Comparison of ENCODE assay signal across 9 mouse cellular contexts in genomic region chr3:108770725-108771368, GRCm38 (mm10). TPM values are rescaled to one million over a fixed set of nuclear protein-coding genes. Genes with fewer than 3 reads are reported as not detected.
DNase-seq lines count a peak whose midpoint lies in the region; ATAC-seq and TF ChIP-seq lines count a peak whose summit lies in the region.
"Had no signal": no experiment of that assay in that cellular context is flagged by ENCODE, and none has a peak within 500 bp of the region (broad histone marks: within the 10 kb centered on the region; RNA-seq: fewer than 3 reads in every experiment).

No protein-coding gene starts in this region.

- no peaks in the 10 kb centered on the region for H3K27me3 ChIP-seq in forebrain, embryonic 14.5 days (replicated peaks; ENCODE audit: control insufficient read depth, insufficient read depth, low read length)
- H3K27me3 ChIP-seq in liver, embryonic 14.5 days (ENCODE audit: control insufficient read depth, insufficient read depth, low read length) = no peaks in the 10 kb centered on the region
- H3K27me3 ChIP-seq in neural tube, embryonic 11.5 days (ENCODE audit: control insufficient read depth, insufficient read depth, low read length) = no peaks in the 10 kb centered on the region
- H3K27me3 ChIP-seq in stomach, postnatal 0 days (ENCODE audit: control insufficient read depth, insufficient read depth, low read length) = no peaks in the 10 kb centered on the region

- H3K4me3 ChIP-seq in forebrain, embryonic 14.5 days (ENCODE audit: low read depth, low read length) = no peak overlapping the region
- H3K4me3 ChIP-seq in liver, embryonic 14.5 days (ENCODE audit: insufficient read depth in 1 of 2, low read depth in 2 of 2, low read length in 2 of 2) = no peak overlapping the region
- H3K4me3 ChIP-seq in neural tube, embryonic 11.5 days (ENCODE audit: low read depth, low read length) = no peak overlapping the region
- H3K4me3 ChIP-seq in stomach, postnatal 0 days (ENCODE audit: low read depth, low read length) = no peak overlapping the region
- H3K4me3 ChIP-seq: erythroblast, embryonic 14.5 days had no signal

- intact Hi-C loops in heart, postnatal 14 days (cut with DNase I) = loop anchor here (1.0 to 2.0 kb wide), 3 partner anchors 48 to 71 kb away; partner anchors contain the start of gene Gpsm2

- ATAC-seq in forebrain, embryonic 14.5 days = peak; percentile 78
- ATAC-seq in liver, embryonic 14.5 days (ENCODE audit: insufficient read depth) = peak; percentile 48
- ATAC-seq in neural tube, embryonic 11.5 days (ENCODE audit: insufficient read depth, low FRiP score, low TSS enrichment) = peak; percentile 67
- ATAC-seq in stomach, postnatal 0 days (ENCODE audit: low FRiP score, low TSS enrichment) = peak; percentile 77

- H3K9me3 ChIP-seq in forebrain, embryonic 14.5 days (replicated peaks; ENCODE audit: control insufficient read depth, low read length) = no peaks in the 10 kb centered on the region
- H3K9me3 ChIP-seq in liver, embryonic 14.5 days (ENCODE audit: control insufficient read depth, low read length) = no peaks in the 10 kb centered on the region
- no peaks in the 10 kb centered on the region for H3K9me3 ChIP-seq in neural tube, embryonic 11.5 days (ENCODE audit: control insufficient read depth, low read length)
- H3K9me3 ChIP-seq in stomach, postnatal 0 days (ENCODE audit: control insufficient read depth, low read length) = no peaks in the 10 kb centered on the region

- 33% methylated on average over 6 of the region's 6 CpGs for WGBS in forebrain, embryonic 14.5 days
- 48% methylated on average over 6 of the region's 6 CpGs for WGBS in liver, embryonic 14.5 days (ENCODE audit: insufficient replicate concordance)
- 45% methylated on average over 6 of the region's 6 CpGs for WGBS in neural tube, embryonic 11.5 days
- WGBS in stomach, postnatal 0 days = 13% methylated on average over 6 of the region's 6 CpGs

- TF ChIP-seq EP300 in liver, embryonic 14.5 days (IDR thresholded peaks at IDR 0.05; ENCODE audit: low read depth) = no peak
- no peak for TF ChIP-seq EP300 in stomach, postnatal 0 days (optimal IDR thresholded peaks at IDR 0.05)

- TF ChIP-seq CTCF in liver, embryonic 14.5 days (IDR thresholded peaks at IDR 0.05; ENCODE audit: low read depth) = peak; percentile 75
- TF ChIP-seq CTCF in stomach, postnatal 0 days (IDR thresholded peaks at IDR 0.05; ENCODE audit: low read depth) = peak; percentile 87

- no peak overlapping the region for H3K4me2 ChIP-seq in forebrain, embryonic 14.5 days (ENCODE audit: low read length)
- no peak overlapping the region for H3K4me2 ChIP-seq in liver, embryonic 14.5 days (ENCODE audit: low read depth)
- H3K4me2 ChIP-seq in neural tube, embryonic 11.5 days (ENCODE audit: low read depth) = no peak overlapping the region
- no peak overlapping the region for H3K4me2 ChIP-seq in stomach, postnatal 0 days (replicated peaks; ENCODE audit: low read depth)

- no peaks in the 10 kb centered on the region for H3K4me1 ChIP-seq in forebrain, embryonic 14.5 days (ENCODE audit: control insufficient read depth, insufficient read depth, low read length)
- H3K4me1 ChIP-seq in liver, embryonic 14.5 days (replicated peaks; ENCODE audit: control insufficient read depth in 2 of 2, insufficient read depth in 2 of 2, low read length in 1 of 2) = 0 out of 4 replicates have a peak, but pooled peaks cover 0 to 7% of the 10 kb centered on the region in 2 experiments
- H3K4me1 ChIP-seq in neural tube, embryonic 11.5 days (ENCODE audit: control insufficient read depth, insufficient read depth, low read length) = no peaks in the 10 kb centered on the region
- H3K4me1 ChIP-seq in stomach, postnatal 0 days (replicated peaks; ENCODE audit: control insufficient read depth, insufficient read depth) = peaks cover 2% of the 10 kb centered on the region; the same call in 1 of the 2 replicates

- H3K27ac ChIP-seq in forebrain, embryonic 14.5 days (ENCODE audit: low read depth, low read length) = no peak overlapping the region
- no peak overlapping the region for H3K27ac ChIP-seq in liver, embryonic 14.5 days
- no peak overlapping the region for H3K27ac ChIP-seq in neural tube, embryonic 11.5 days (ENCODE audit: low read depth, low read length)
- H3K27ac ChIP-seq in stomach, postnatal 0 days (replicated peaks) = peak overlapping the region; percentile 83

- H3K9ac ChIP-seq in forebrain, embryonic 14.5 days (ENCODE audit: low read length) = no peak overlapping the region
- no peak overlapping the region for H3K9ac ChIP-seq in liver, embryonic 14.5 days (replicated peaks)
- no peak overlapping the region for H3K9ac ChIP-seq in neural tube, embryonic 11.5 days (ENCODE audit: low read length)
- no peak overlapping the region for H3K9ac ChIP-seq in stomach, postnatal 0 days (ENCODE audit: low read length)

- H3K36me3 ChIP-seq in forebrain, embryonic 14.5 days (ENCODE audit: control insufficient read depth, insufficient read depth, low read length) = no peaks in the 10 kb centered on the region
- no peaks in the 10 kb centered on the region for H3K36me3 ChIP-seq in liver, embryonic 14.5 days (replicated peaks; ENCODE audit: control insufficient read depth, insufficient read depth, low read depth)
- no peaks in the 10 kb centered on the region for H3K36me3 ChIP-seq in neural tube, embryonic 11.5 days (ENCODE audit: control insufficient read depth, insufficient read depth, low read length)
- H3K36me3 ChIP-seq in stomach, postnatal 0 days (ENCODE audit: control insufficient read depth, insufficient read depth, low read length) = no peaks in the 10 kb centered on the region

- DNase-seq in ES-CJ7 (ENCODE audit: low read depth, low spot score) = peak; percentile 77
- peak; percentile 5 for DNase-seq in cerebellum, adult 11-12 months
- DNase-seq in forebrain, embryonic 14.5 days (ENCODE audit: low spot score) = peak; percentile 88
- peak; percentile 54 to 79 for DNase-seq in heart, postnatal 14 days
- peak; percentile 72 to 78 for DNase-seq in kidney, postnatal 36 days
- peak in 2 of 3 experiments; percentile 49 to 50 for DNase-seq in liver, embryonic 14.5 days (ENCODE audit: low read depth in 3 of 3, low spot score in 3 of 3)
- peak; percentile 55 for DNase-seq in neural tube, embryonic 11.5 days (ENCODE audit: low spot score)
- DNase-seq in stomach, postnatal 0 days (ENCODE audit: low spot score) = peak; percentile 62

RNA-seq across cellular contexts. Expression of gene Aknad1, which starts 31.4 kb away (rescaled TPM):
- not detected in 2 replicates for polyA plus RNA-seq in forebrain, embryonic 14.5 days (2014; fragmentation: Nextera tagmentation; extraction: Ambion mirVana)
- under 1 TPM in 1 of 2 experiments, not detected in 1; 0.07 TPM for total RNA-seq in heart, postnatal 14 days (2021)
- polyA plus RNA-seq in liver, embryonic 14.5 days (2012; rRNA removed) = 0.70 and 0.88 TPM in 2 replicates
- polyA plus RNA-seq in liver, embryonic 14.5 days (2014; fragmentation: Nextera tagmentation; extraction: Ambion mirVana) = 0.30 and 0.53 TPM in 2 replicates
- 0.08 and 0.15 TPM in 2 replicates for polyA plus RNA-seq in neural tube, embryonic 11.5 days (2014; fragmentation: Nextera tagmentation; extraction: Ambion mirVana)
- 0.30 and 0.85 TPM in 2 replicates for polyA plus RNA-seq in stomach, postnatal 0 days (2015; fragmentation: Nextera tagmentation; extraction: Ambion mirVana)

RNA-seq across cellular contexts. Expression of gene Gpsm2, which starts 48.7 kb away (rescaled TPM):
- 37.2 and 44.8 TPM in 2 replicates for polyA plus RNA-seq in forebrain, embryonic 14.5 days (2014; fragmentation: Nextera tagmentation; extraction: Ambion mirVana)
- 1 to 10 TPM; 3.7 to 5.1 TPM for total RNA-seq in heart, postnatal 14 days (2021)
- polyA plus RNA-seq in liver, embryonic 14.5 days (2012; rRNA removed) = 10.3 and 20.1 TPM in 2 replicates
- 48.6 and 49.4 TPM in 2 replicates for polyA plus RNA-seq in liver, embryonic 14.5 days (2014; fragmentation: Nextera tagmentation; extraction: Ambion mirVana)
- 101 and 109 TPM in 2 replicates for polyA plus RNA-seq in neural tube, embryonic 11.5 days (2014; fragmentation: Nextera tagmentation; extraction: Ambion mirVana)
- 31.1 and 32.0 TPM in 2 replicates for polyA plus RNA-seq in stomach, postnatal 0 days (2015; fragmentation: Nextera tagmentation; extraction: Ambion mirVana)

Comparison
In these comparisons a context has a peak if more than half of its experiments do, and no peak if none do; other contexts are left out.
1. DNase-seq: peak in every context shown above with its lines; median percentile 88 in forebrain, embryonic 14.5 days; 77 in ES-CJ7; 75 in kidney, postnatal 36 days; 66 in heart, postnatal 14 days; 62 in stomach, postnatal 0 days; 55 in neural tube, embryonic 11.5 days; 50 in liver, embryonic 14.5 days; 5 in cerebellum, adult 11-12 months.